Mouse (Mus musculus) erythroblast, embryonic 14.5 days (primary cell): Measurements from ENCODE around the gene Xylt1.

Source experiments
- GATA1 ChIP-seq: IDR thresholded peaks from 2 replicates; pipeline ENCODE4 v1.6.1; 2012; ENCODE audit warnings: low read length, inconsistent platforms, mixed read lengths
- TAL1 ChIP-seq: IDR thresholded peaks from 3 replicates; pipeline ENCODE4 v1.6.1; 2012; ENCODE audit warnings: low read length, inconsistent platforms, mixed read lengths

- TF ChIP-seq TAL1 (no peak), GATA1 (no peak)
Measured at GRCm38 (mm10) chr7:117544126-117544525, 163.3 kb downstream of the Xylt1 start.
